Mouse (Mus musculus) bone marrow, adult 2 months (tissue): ENCODE data around the gene Olfr970. TPM values are rescaled to one million over a fixed set of nuclear protein-coding genes. Genes with fewer than 3 reads are reported as not detected.
"Not testable (repeated sequence)": the region's sequence is repeated elsewhere in the genome, so short reads cannot be mapped to it uniquely, and the experiment has no call there.

Source experiments
- H3K27ac ChIP-seq: fragments of 200-500 bp; 2 replicates; pipeline ENCODE4 v1.5.1; 2012; ENCODE audit warnings: low read depth, mild to moderate bottlenecking, control low read depth, inconsistent platforms, low read length; ENCODE audit not compliant: control insufficient read depth, poor library complexity, insufficient read depth
- H3K4me1 ChIP-seq: fragments of 200-500 bp; 2 replicates; pipeline ENCODE4 v1.6.1; 2011; ENCODE audit warnings: low read length; ENCODE audit not compliant: control insufficient read depth, insufficient read depth
- H3K4me3 ChIP-seq: fragments of 200-500 bp; replicated peaks from 2 replicates; pipeline ENCODE3; 2011; ENCODE audit warnings: mild to moderate bottlenecking, low read depth, low read length, control low read depth; ENCODE audit not compliant: control insufficient read depth
- CTCF ChIP-seq: fragments of 200-500 bp; IDR thresholded peaks from 2 replicates; pipeline ENCODE4 v1.5.1; 2011; ENCODE audit warnings: low read length, control low read depth; ENCODE audit not compliant: control insufficient read depth, insufficient read depth
- POLR2A ChIP-seq: fragments of 200-500 bp; IDR thresholded peaks from 2 replicates; pipeline ENCODE4 v1.6.1; 2011; ENCODE audit warnings: low read depth, mild to moderate bottlenecking, control low read depth, low read length, borderline replicate concordance; ENCODE audit not compliant: control insufficient read depth
- WGBS: fragments of 180-500 bp; shearing (Covaris S2); methylation state at CpG from one replicate; pipeline ENCODE4 v1.1.7; 2018; 5-methylcytosine and 5-hydroxymethylcytosine counted together
- polyA plus RNA-seq: library from polyadenylated mRNA; stranded (reverse); fragments of >200 nt; gene quantifications from 2 replicates; pipeline ENCODE4 v1.2.4, GENCODE M21; 2011; ENCODE audit warnings: low replicate concordance; ENCODE audit not compliant: missing spikeins, insufficient read depth, insufficient read length

The Olfr970 gene
- not detected in 2 replicates for polyA plus RNA-seq

DNA sequence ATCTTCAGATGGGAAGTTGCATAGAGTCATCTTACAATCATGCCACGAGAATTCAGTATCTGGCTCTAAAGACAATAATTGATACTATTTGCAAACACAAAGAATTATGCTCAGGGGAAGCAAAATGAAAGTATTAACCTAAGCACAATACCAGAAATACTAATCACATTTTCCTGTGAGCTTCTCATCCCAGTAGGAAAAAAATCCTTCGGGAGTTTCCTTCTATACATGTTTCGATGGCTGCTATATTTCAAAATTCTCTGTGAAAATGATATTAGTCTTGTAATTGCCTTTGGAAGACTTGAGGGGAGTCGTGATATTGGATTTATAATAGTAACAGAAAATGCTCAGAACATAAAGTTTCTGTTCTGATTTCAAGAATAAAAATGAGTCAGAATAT is at the start of gene Olfr970:
Gene Olfr970, plus strand, starts transcription at position 301 of the 400 bp plus-strand sequence.
- WGBS, result 72% methylated on average over 4 of the region's 4 CpGs
- Histone ChIP-seq H3K4me1 (no peaks in the 10 kb centered on the region), H3K4me3 (no peak within 1 kb of the TSS), H3K27ac (no peak within 1 kb of the TSS)
- TF ChIP-seq POLR2A, result no peak
- TF ChIP-seq CTCF, result no peak

DNA sequence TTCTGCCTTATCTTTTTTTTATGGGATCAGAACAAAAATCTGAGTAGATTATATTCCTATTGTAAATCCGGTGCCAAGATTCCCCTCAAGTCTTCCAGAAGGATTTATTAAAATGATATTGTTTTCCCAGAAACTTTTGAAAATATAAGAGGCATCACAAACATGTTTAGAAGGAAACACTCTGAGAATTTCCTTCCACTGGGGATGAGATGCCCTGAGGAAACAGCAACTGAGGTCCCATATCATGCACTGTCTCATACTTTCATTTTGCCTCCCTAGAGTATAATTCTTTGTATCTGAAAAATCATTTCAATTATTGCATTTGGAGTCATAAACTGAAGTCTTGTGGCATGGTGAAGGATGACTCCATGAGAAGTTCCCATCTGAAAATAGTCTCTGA is 25.5 kb upstream of the Olfr970 start, which contains the start of gene Olfr968:
Gene Olfr968, minus strand, starts transcription at position 101 of the 400 bp plus-strand sequence.
- Histone ChIP-seq H3K4me3 (no peak within 1 kb of the TSS), H3K27ac (no peak within 1 kb of the TSS), H3K4me1 (no peaks in the 10 kb centered on the region)
- WGBS, result 65% methylated on average over 1 of the region's 1 CpGs
- no peak for TF ChIP-seq POLR2A
- no peak for TF ChIP-seq CTCF

DNA sequence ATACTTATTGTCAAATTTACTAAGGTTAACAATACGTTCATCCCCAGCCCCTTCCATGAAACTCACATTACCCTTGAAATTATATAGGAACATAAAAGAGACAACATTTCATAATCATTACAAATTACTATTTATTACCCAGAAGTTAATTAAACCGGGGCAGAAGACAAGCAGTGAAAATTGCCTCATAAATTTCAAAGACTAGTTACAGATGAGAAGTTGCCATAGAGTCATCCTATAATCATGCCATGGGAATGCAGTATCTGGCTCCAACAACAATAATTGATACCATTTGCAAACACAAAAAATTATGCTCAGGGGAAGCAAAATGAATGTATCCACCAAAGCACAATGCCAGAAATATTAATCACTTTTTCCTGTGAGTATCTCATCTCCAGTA is 18.1 kb upstream of the Olfr970 start, which contains the start of gene Olfr969:
Gene Olfr969, plus strand, starts transcription at position 388 of the 400 bp plus-strand sequence.
- TF ChIP-seq POLR2A (no peak), CTCF (no peak)
- Histone ChIP-seq H3K4me3 (no peak within 1 kb of the TSS), H3K27ac (no peak within 1 kb of the TSS), H3K4me1 (no peaks in the 10 kb centered on the region)
- 68% methylated on average over 2 of the region's 2 CpGs for WGBS

DNA sequence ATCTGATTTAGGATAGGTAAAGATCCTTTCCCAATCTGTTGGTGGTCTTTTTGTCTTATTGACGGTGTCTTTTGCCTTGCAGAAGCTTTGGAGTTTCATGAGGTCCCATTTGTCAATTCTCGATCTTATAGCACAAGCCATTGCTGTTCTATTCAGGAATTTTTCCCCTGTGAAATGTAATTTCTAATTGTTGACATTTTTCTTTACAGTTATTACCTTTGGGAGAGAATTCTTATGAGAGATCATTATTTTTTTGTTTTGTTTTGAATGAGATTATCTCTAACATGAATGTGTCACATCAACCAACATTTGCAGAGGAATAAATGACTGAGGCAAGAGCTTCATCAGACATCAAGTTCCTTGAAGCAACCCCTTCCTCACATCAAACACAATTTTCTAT is 27.9 kb downstream of the Olfr970 start, which contains the start of gene Olfr971:
Gene Olfr971, plus strand, starts transcription at position 301 of the 400 bp plus-strand sequence.
- H3K4me1 ChIP-seq, H3K4me3 ChIP-seq, H3K27ac ChIP-seq: not testable (repeated sequence)
- WGBS, result 83% methylated on average over 2 of the region's 2 CpGs

DNA sequence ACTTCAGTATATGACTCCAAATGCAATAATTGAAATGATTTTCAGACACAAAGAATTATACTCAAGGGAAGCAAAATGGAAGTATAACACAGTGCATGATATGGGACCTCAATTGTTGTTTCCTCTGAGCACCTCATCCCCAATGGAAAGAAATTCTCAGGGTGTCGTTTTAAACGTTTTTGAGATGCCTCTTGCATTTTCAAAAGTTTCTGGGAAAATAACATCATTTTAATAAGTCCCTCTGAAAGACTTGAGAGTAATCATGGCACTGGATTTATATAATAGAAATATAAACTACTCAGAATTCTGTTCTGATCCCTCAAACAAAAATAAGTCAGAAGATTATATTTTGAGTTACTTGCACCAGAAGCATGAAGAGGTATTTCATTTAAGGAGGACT is 57.5 kb downstream of the Olfr970 start, which contains the start of gene Olfr972:
Gene Olfr972, plus strand, starts transcription at position 301 of the 400 bp plus-strand sequence.
- TF ChIP-seq CTCF (no peak), POLR2A (no peak)
- WGBS, result 52% methylated on average over 2 of the region's 2 CpGs
- no peaks in the 10 kb centered on the region for H3K4me1 ChIP-seq
- H3K4me3 ChIP-seq, result no peak within 1 kb of the TSS
- H3K27ac ChIP-seq, result no peak within 1 kb of the TSS

Other genes with a start within 250 kb of the Olfr970 start
- gene Olfr959, start 233.3 kb upstream of the Olfr970 start, polyA plus RNA-seq, result not detected in 2 replicates
- 0.35 TPM in 1 of 2 replicates, not detected in the other for gene AW551984, start 204.5 kb upstream of the Olfr970 start, polyA plus RNA-seq
- gene Olfr148, start 198.2 kb upstream of the Olfr970 start, polyA plus RNA-seq, result not detected in 2 replicates
- not detected in 2 replicates for gene Olfr960, start 187.5 kb upstream of the Olfr970 start, polyA plus RNA-seq
- not detected in 2 replicates for gene Olfr961, start 163.8 kb upstream of the Olfr970 start, polyA plus RNA-seq
- not detected in 2 replicates for gene Olfr963, start 141.7 kb upstream of the Olfr970 start, polyA plus RNA-seq
- gene Olfr149, start 101.7 kb upstream of the Olfr970 start, polyA plus RNA-seq, result not detected in 2 replicates
- gene Olfr965, start 97.5 kb upstream of the Olfr970 start, polyA plus RNA-seq, result not detected in 2 replicates
- gene Olfr150, start 77.9 kb upstream of the Olfr970 start, polyA plus RNA-seq, result 1.1 and 5.3 TPM in 2 replicates
- not detected in 2 replicates for gene Olfr967, start 62.6 kb upstream of the Olfr970 start, polyA plus RNA-seq
- gene Olfr968, start 25.6 kb upstream of the Olfr970 start, polyA plus RNA-seq, result not detected in 2 replicates
- not detected in 2 replicates for gene Olfr969, start 17.9 kb upstream of the Olfr970 start, polyA plus RNA-seq
- 0.65 TPM in 1 of 2 replicates, not detected in the other for gene Olfr971, start 28.0 kb downstream of the Olfr970 start, polyA plus RNA-seq
- gene Olfr972, start 57.6 kb downstream of the Olfr970 start, polyA plus RNA-seq, result not detected in 2 replicates
- gene Olfr229, start 98.5 kb downstream of the Olfr970 start, polyA plus RNA-seq, result not detected in 2 replicates
- not detected in 2 replicates for gene Olfr974, start 128.6 kb downstream of the Olfr970 start, polyA plus RNA-seq
- not detected in 2 replicates for gene Olfr975, start 143.2 kb downstream of the Olfr970 start, polyA plus RNA-seq
- not detected in 2 replicates for gene Olfr976, start 152.3 kb downstream of the Olfr970 start, polyA plus RNA-seq
- gene Olfr978, start 183.3 kb downstream of the Olfr970 start, polyA plus RNA-seq, result not detected in 2 replicates
- gene Olfr979, start 194.6 kb downstream of the Olfr970 start, polyA plus RNA-seq, result not detected in 2 replicates
- gene Olfr980, start 200.7 kb downstream of the Olfr970 start, polyA plus RNA-seq, result not detected in 2 replicates
- not detected in 2 replicates for gene Olfr981, start 212.6 kb downstream of the Olfr970 start, polyA plus RNA-seq